Mouse (Mus musculus) R1 (cell line): ENCODE results near the gene Gm10665.
"Not testable (repeated sequence)": the region's sequence is repeated elsewhere in the genome, so short reads cannot be mapped to it uniquely, and the experiment has no call there.

Source experiments
- DNase-seq: peaks from one replicate; pipeline ENCODE4 v3.0.0-alpha.2; 2018; ENCODE audit warnings: low read depth, low spot score

Gm10665 gene

DNA sequence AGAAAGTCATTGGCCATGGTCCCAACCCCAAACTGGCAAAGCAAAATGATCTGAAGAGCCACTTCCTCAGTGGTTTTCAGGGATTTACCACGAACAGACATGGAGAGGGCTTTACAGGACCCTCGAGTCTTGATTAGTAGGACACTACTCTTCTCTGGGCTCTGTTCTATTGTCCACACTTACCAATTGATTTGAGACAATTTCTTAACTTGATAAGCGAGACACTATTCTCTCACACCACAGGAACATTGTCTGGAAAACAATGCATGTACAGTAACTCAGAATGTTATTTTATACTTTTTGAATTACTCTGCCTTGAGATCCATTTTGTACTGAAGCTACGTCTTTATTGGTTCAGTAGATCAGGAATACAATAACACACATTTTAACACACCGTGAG, at the start of gene Gm10665:
TSS of gene Gm10665 (minus strand) at position 101 of the 400 bp plus-strand sequence.
- not testable (repeated sequence) for DNase-seq

DNA sequence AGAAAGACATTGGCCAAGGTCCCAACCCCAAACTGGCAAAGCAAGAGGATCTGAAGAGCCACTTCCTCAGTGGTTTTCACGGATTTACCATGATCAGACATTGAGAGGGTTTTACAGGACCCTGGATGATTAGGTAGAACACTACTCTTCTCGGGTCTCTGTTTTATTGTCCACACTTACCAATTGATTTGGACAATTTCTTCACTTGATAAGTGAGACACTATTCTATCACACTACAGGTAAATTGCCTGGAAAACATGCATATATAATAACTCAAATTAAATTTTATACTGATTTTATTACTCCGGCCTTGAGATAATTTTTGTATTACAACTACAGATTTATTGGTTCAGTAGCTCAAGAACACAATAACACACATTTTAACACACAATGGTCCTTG, 35.7 kb upstream of the Gm10665 start, which contains the start of gene Vmn1r151:
TSS of gene Vmn1r151 (minus strand) at position 101 of the 400 bp plus-strand sequence.
- not testable (repeated sequence) for DNase-seq

- not testable (repeated sequence) for DNase-seq
These were observed 25.7 kb downstream of the Gm10665 start, which contains the start of gene Vmn1r149 for GRCm38 (mm10) chr7:22438129-22438528. Vmn1r149 (minus strand) TSS chr7:22438229.

- DNase-seq, result not testable (repeated sequence)
These were observed 50.6 kb downstream of the Gm10665 start, which contains the start of gene Vmn1r148 for GRCm38 (mm10) chr7:22413283-22413682. Vmn1r148 (plus strand) TSS chr7:22413583.
